Mouse (Mus musculus) forebrain, embryonic 10.5 days (tissue): ENCODE measurements around the gene Trappc3l. TPM values are rescaled to one million over a fixed set of nuclear protein-coding genes. Genes with fewer than 3 reads are reported as not detected.

Experiments
- DNase-seq: peaks from one replicate; pipeline ENCODE4 v3.0.0-alpha.2; 2017; ENCODE audit warnings: low spot score; ENCODE audit errors: extremely low spot score
- H3K27ac ChIP-seq: fragments of 300-500 bp; sonication (generic); 2 replicates; pipeline ENCODE4 v1.5.1; 2016; ENCODE audit warnings: mild to moderate bottlenecking
- H3K27me3 ChIP-seq: fragments of 300-500 bp; sonication (generic); 2 replicates; pipeline ENCODE4 v1.6.1; 2016; ENCODE audit warnings: mild to moderate bottlenecking; ENCODE audit not compliant: poor library complexity, severe bottlenecking
- H3K36me3 ChIP-seq: fragments of 300-500 bp; sonication (generic); replicated peaks from 2 replicates; pipeline ENCODE4 v1.6.1; 2016; ENCODE audit warnings: mild to moderate bottlenecking, moderate library complexity
- H3K4me1 ChIP-seq: fragments of 300-500 bp; sonication (generic); 2 replicates; pipeline ENCODE4 v1.6.1; 2016
- H3K4me3 ChIP-seq: fragments of 300-500 bp; sonication (generic); 2 replicates; pipeline ENCODE4 v1.5.1; 2016; ENCODE audit warnings: mild to moderate bottlenecking, moderate library complexity
- H3K9me3 ChIP-seq: fragments of 300-500 bp; sonication (generic); 2 replicates; pipeline ENCODE4 v1.6.1; 2016; ENCODE audit warnings: mild to moderate bottlenecking, moderate library complexity
- WGBS: fragments of 180-500 bp; shearing (Covaris S2); methylation state at CpG from one replicate; pipeline ENCODE4 v1.1.7; 2016; 5-methylcytosine and 5-hydroxymethylcytosine counted together
- polyA plus RNA-seq: library from polyadenylated mRNA; unstranded; fragments of >200 nt; fragmentation: Nextera tagmentation; extraction: Ambion mirVana; gene quantifications from 2 replicates; pipeline ENCODE4 v1.2.1, GENCODE M21; 2016

Trappc3l gene
- polyA plus RNA-seq, 1 experiment from 2014 or later, result not detected

- no peak for DNase-seq
- no peaks in the 10 kb centered on the region for H3K9me3 ChIP-seq
- WGBS, result 68% methylated on average over 4 of the region's 4 CpGs
- no peaks in the 10 kb centered on the region for H3K27me3 ChIP-seq
- H3K4me3 ChIP-seq, result no peak overlapping the region
- no peaks in the 10 kb centered on the region for H3K4me1 ChIP-seq
- H3K36me3 ChIP-seq, result no peaks in the 10 kb centered on the region
- no peak overlapping the region for H3K27ac ChIP-seq
These were observed 74.8 kb downstream of the Trappc3l start for GRCm38 (mm10) chr10:34111964-34112738.

DNA sequence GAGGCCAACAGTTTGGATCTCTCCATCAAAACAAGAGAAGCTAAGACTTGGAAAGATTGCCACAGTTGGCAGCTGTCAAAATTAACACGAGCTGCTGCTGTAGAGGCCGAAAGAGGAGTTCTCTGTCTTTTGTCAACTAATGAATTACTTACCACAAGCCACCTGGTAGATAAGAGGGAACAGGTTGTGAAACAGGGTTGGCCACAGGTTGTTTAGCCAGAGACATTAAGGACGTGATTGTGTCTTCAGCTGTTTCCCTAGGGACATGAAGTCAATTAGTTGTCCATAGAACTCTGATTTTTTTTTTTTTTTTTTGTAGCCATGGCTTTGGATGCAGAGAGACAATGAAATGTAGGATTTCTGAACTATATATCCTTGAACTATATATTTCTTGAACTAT is 79.7 kb downstream of the Trappc3l start:
- H3K27ac ChIP-seq, result no peak overlapping the region
- H3K27me3 ChIP-seq, result no peaks in the 10 kb centered on the region
- no peaks in the 10 kb centered on the region for H3K36me3 ChIP-seq
- H3K9me3 ChIP-seq, result no peaks in the 10 kb centered on the region
- no peak for DNase-seq
- 76% methylated on average over 3 of the region's 3 CpGs for WGBS
- no peak overlapping the region for H3K4me3 ChIP-seq
- no peaks in the 10 kb centered on the region for H3K4me1 ChIP-seq

DNA sequence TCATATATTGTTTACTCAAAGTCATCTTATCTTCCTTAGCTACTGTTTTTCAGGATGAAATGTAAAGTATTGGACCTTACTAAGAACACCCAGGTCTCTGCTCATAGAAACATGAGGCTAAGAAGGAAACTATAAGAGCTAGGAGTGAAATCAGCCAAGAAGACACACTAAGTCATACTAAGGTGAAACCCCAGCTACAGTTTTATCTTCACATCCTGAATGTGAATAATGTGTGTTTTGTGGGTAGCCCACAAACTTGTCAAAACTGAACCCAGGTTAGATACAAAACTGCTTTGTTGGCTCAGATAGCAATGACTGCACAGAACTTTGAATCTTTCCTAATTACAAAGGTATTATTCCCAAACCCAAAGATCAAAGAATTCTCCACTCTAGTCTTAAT is 80.4 kb downstream of the Trappc3l start:
- Histone ChIP-seq H3K9me3 (no peaks in the 10 kb centered on the region), H3K4me3 (no peak overlapping the region), H3K27ac (no peak overlapping the region), H3K27me3 (no peaks in the 10 kb centered on the region), H3K4me1 (no peaks in the 10 kb centered on the region), H3K36me3 (no peaks in the 10 kb centered on the region)
- DNase-seq, result no peak

DNA sequence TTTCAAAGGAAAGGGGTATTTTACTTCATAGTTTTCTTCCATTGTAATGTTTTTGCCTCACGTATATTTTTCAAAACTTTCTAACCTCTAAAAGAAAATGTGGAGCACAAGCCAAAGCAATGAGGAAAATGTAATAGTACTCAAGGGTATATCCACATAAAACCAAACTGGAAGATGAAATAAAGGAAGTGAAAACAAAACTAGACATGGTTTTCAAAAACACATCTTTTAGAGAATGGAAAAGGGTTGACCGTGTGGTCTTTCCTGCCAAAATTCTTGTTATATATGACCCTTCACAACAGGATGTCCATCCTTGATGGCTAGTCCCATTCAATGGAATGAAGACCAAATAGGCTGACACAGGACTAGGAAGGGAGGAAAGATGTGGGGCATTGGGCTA is 81.0 kb downstream of the Trappc3l start:
- Histone ChIP-seq H3K27me3 (no peaks in the 10 kb centered on the region), H3K9me3 (no peaks in the 10 kb centered on the region), H3K27ac (no peak overlapping the region), H3K36me3 (no peaks in the 10 kb centered on the region), H3K4me1 (no peaks in the 10 kb centered on the region), H3K4me3 (no peak overlapping the region)
- WGBS, result 91% methylated on average over 2 of the region's 2 CpGs
- DNase-seq, result no peak

DNA sequence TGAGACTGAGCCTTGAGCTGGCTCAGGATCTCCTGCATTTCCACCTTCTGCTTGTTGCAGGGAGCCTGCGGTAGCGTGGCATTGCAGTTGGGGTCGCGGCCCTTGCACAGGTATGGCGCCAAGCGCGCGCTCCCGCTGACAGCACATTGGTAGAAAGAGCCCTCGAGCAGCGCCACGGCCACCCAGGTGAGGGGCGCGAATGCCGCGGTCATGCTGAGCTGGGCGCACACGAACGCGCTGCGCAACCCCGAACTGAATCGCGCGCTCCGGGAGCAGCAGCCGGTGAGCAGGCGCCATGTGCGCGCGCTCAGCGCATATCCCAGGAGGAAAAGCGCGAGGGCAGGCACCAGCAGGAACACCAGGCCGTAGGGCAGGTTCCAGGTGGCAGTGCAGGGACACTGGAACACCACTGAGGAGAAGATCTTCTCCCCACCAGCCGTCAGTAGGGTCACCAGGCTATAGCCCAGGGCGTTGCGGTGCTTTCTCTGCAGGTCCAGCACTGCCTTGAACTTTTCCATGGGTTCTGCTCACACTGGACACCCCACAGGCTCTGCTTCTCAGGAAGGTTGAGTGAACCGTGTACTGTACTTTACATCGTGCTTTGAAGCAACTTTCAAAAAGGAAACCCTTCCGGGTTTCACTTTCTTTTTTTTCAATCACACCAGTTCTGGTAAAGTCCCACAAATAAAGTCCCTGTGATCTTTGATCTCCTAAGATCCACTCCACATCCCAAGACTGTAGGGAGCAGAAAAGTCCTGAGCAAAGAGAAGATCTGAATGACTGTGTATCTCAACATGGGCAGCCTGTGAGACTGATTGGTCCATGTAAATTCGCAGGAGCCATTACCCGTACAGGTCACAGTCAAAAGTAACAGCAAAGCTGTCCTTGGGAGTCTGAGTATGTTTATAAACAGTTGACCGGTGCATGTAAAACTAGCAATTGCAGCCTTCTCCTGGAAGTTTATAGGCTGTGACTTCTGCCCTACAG is 90.3 kb downstream of the Trappc3l start, which contains the start of gene Calhm6:
TSS of gene Calhm6 (minus strand) at position 593 of the 987 bp plus-strand sequence.
- Histone ChIP-seq H3K36me3 (no peaks in the 10 kb centered on the region), H3K27ac (peak within 1 kb of the TSS; percentile 76)

DNA sequence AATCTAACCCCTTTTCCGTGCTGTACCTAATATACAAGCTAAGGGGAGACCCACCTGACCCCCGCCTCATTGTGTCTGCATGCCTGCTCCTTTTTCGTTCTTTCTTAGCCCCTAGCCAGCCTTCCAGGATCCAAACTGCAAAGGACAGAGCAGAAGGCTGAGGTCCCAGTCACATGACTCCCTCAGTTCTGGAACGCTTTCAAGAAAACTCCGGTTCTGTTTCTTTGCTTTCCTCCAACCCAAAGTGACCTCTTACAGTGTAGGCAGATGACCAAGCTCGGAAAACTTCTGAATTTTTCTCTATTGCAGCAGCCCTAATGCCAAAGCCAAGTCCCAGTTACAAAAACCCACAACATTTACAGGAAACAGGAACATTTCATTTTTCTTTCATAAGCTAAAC is 91.0 kb downstream of the Trappc3l start:
- 88% methylated on average over 6 of the region's 6 CpGs for WGBS
- peaks cover 12% of the 10 kb centered on the region for H3K4me1 ChIP-seq

More for the DNA sequence above, 90.3 kb downstream of the Trappc3l start, which contains the start of gene Calhm6:
- H3K4me1 ChIP-seq, result peaks cover 12% of the 10 kb centered on the region
- H3K9me3 ChIP-seq, result no peaks in the 10 kb centered on the region
- DNase-seq, result peak; percentile 29
- H3K27me3 ChIP-seq, result peaks cover 25% of the 10 kb centered on the region
- 23% methylated on average over 44 of the region's 44 CpGs for WGBS
- H3K4me3 ChIP-seq, result peak within 1 kb of the TSS; percentile 64

DNA sequence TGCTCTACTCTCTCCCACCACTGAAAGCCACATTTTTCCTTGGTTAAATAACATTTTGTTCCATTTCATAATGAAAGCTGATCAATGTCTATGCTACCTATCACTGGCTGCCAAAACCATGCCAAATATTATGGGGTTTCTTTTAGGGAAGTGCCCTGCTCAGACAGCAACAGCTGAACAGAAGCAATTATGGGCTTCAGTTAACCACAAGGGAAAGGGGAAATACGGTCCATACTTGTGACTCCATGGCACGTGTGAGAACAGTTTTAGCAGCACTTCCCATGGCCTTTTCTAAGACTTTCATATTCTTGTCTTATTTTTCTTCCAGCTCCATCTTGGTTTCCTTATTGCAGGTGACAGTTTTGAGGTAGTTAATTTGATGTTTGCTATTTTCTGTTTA is 94.0 kb downstream of the Trappc3l start:
- WGBS, result 86% methylated on average over 2 of the region's 2 CpGs
- H3K9me3 ChIP-seq, result no peaks in the 10 kb centered on the region
- no peak overlapping the region for H3K4me3 ChIP-seq
- H3K27me3 ChIP-seq, result peaks cover 25% of the 10 kb centered on the region
- peaks cover 14% of the 10 kb centered on the region for H3K4me1 ChIP-seq
- no peak overlapping the region for H3K27ac ChIP-seq
- no peak for DNase-seq
- no peaks in the 10 kb centered on the region for H3K36me3 ChIP-seq

More for the DNA sequence above, 91.0 kb downstream of the Trappc3l start:
- Histone ChIP-seq H3K27me3 (peaks cover 25% of the 10 kb centered on the region), H3K9me3 (no peaks in the 10 kb centered on the region), H3K27ac (no peak overlapping the region), H3K36me3 (no peaks in the 10 kb centered on the region), H3K4me3 (no peak overlapping the region)
- DNase-seq, result no peak

DNA sequence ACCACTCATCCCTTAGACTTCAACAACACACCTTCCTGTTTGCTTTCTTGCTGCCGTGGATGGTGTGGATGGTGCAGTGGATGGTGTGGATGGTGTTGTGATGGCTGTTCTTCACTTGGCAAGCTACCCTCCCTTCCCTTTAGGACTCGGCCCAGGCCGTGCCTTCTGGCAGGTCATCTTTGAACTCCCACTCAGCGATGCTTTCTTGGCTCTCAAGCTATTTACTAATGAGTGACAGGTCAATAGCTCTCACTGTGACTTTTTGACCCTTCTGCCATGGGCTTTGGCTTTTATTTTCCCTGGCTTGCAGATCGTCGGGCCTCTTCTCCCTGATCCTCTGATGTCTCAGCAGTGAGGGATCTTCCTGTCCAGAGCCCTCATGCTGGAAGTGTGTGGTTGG is 99.0 kb downstream of the Trappc3l start:
- 35% methylated on average over 6 of the region's 6 CpGs for WGBS
- Histone ChIP-seq H3K4me3 (no peak overlapping the region), H3K4me1 (peaks cover 4% of the 10 kb centered on the region; the same call in 1 of the 2 replicates), H3K27ac (no peak overlapping the region), H3K27me3 (no peaks in the 10 kb centered on the region), H3K9me3 (0 out of 2 replicates have a peak, but pooled peaks cover 1% of the 10 kb centered on the region), H3K36me3 (no peaks in the 10 kb centered on the region)
- no peak for DNase-seq

GRCm38 (mm10) chr10:34138027-34138426 is 100.6 kb downstream of the Trappc3l start:
- H3K4me1 ChIP-seq, result peaks cover 4% of the 10 kb centered on the region; the same call in 1 of the 2 replicates
- DNase-seq, result no peak
- H3K9me3 ChIP-seq, result peaks cover 11% of the 10 kb centered on the region; the same call in 1 of the 2 replicates
- no peaks in the 10 kb centered on the region for H3K36me3 ChIP-seq
- H3K27me3 ChIP-seq, result no peaks in the 10 kb centered on the region
- 86% methylated on average over 6 of the region's 6 CpGs for WGBS
- H3K27ac ChIP-seq, result no peak overlapping the region
- H3K4me3 ChIP-seq, result no peak overlapping the region

GRCm38 (mm10) chr10:34139768-34140167 is 102.4 kb downstream of the Trappc3l start:
- Histone ChIP-seq H3K36me3 (no peaks in the 10 kb centered on the region), H3K9me3 (peaks cover 16% of the 10 kb centered on the region), H3K27ac (no peak overlapping the region), H3K4me3 (no peak overlapping the region), H3K27me3 (no peaks in the 10 kb centered on the region), H3K4me1 (peaks cover 4% of the 10 kb centered on the region; the same call in 1 of the 2 replicates)
- 79% methylated on average over 4 of the region's 4 CpGs for WGBS
- no peak for DNase-seq

- Histone ChIP-seq H3K36me3 (no peaks in the 10 kb centered on the region), H3K4me3 (no peak overlapping the region), H3K4me1 (no peaks in the 10 kb centered on the region), H3K27me3 (no peaks in the 10 kb centered on the region), H3K9me3 (peaks cover 16% of the 10 kb centered on the region), H3K27ac (no peak overlapping the region)
- no peak for DNase-seq
- 95% methylated on average over 2 of the region's 2 CpGs for WGBS
These were observed 104.3 kb downstream of the Trappc3l start for GRCm38 (mm10) chr10:34141693-34142092.

DNA sequence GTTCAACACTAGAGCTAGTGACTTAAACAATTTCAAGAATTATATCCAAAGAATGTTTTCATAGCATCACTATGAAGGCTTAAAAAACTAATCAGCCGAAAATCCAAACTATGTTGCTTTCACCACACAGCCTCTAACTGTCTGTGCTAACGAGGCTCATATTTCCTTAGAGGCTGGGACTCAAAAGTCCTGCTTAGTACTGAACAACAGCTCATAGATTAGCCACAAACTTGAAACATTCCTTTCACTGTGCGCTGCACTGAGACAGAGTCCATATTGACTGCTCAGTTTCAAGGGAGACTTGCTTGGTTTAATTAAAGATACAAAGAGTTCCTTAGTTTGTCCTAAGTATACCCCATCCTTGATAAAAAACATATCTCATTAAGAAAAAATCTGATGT is 112.4 kb downstream of the Trappc3l start:
- no peak for DNase-seq
- peaks cover 17% of the 10 kb centered on the region for H3K4me1 ChIP-seq
- H3K4me3 ChIP-seq, result no peak overlapping the region
- H3K27me3 ChIP-seq, result no peaks in the 10 kb centered on the region
- WGBS, result 60% methylated on average over 3 of the region's 3 CpGs
- H3K36me3 ChIP-seq, result peaks cover 16% of the 10 kb centered on the region
- H3K27ac ChIP-seq, result no peak overlapping the region
- H3K9me3 ChIP-seq, result no peaks in the 10 kb centered on the region
